Mouse (Mus musculus) erythroblast, embryonic 14.5 days (primary cell): ENCODE measurements around the gene Pdzph1.

Experiments used
- GATA1 ChIP-seq: IDR thresholded peaks from 2 replicates; pipeline ENCODE4 v1.6.1; 2012; ENCODE audit warnings: low read length, inconsistent platforms, mixed read lengths
- TAL1 ChIP-seq: IDR thresholded peaks from 3 replicates; pipeline ENCODE4 v1.6.1; 2012; ENCODE audit warnings: low read length, inconsistent platforms, mixed read lengths

DNA sequence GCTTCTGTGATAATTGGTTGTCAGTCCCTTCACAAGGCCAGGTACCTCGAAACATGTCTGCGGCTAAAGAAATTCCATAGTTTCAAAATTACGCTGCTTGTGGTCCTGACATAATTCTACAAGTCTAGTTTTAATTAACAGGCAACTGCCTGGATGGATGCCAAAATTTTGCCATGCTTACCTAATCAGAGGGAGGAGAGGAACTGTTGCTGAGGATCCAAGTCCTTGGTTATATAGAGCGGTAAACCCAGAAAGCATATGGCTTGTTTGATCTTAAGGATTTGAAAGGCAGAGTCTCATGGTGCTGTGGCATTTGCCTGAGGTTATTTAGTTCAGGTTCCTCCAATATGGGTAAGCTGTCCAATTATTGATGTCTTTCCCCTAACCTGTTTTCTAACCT is 27.5 kb upstream of the Pdzph1 start:
- TF ChIP-seq GATA1 (no peak), TAL1 (no peak)
